27 mouse cellular contexts compared by ENCODE assay signal in the genomic region with DNA sequence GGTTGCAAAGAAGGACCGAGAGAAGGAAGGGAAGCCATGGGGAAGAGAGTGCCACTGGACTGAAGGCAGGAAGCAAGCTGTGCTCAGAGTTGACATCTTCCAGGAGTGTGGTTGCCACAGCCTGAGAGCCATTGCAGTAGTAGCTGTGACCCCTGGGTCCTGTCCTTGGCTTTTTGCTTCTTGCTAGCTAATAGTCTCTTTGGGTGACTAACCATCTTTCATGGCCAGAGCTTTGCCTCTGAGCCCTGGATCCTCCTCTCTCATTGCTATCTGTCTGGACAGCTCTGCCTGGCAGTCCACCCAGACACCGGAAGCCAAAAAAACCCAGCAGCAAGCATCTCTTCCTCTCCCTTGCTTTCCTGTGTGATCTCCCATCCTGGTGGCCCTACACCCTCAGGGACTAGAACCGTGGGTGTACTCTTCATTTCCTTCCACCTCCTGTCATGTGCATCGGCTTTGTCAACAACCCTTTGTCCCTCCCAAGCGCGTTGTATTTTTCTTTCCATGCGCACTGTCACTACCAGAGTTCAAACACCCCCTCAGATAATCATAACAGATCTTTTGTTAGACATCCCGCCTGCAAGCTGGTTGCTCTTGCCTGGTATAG.
DNase-seq lines count a peak whose midpoint lies in the region; ATAC-seq and TF ChIP-seq lines count a peak whose summit lies in the region.
"Had no signal": no experiment of that assay in that cellular context is flagged by ENCODE, and none has a peak within 500 bp of the region (broad histone marks: within the 10 kb centered on the region; RNA-seq: fewer than 3 reads in every experiment).

No protein-coding gene starts in this region.

- no peak overlapping the region for H3K4me3 ChIP-seq in kidney, adult 2 months (ENCODE audit: insufficient read depth, low read depth, low read length)
- no peak overlapping the region for H3K4me3 ChIP-seq in forebrain, embryonic 11.5 days (ENCODE audit: low read depth, low read length)
- H3K4me3 ChIP-seq: erythroblast, embryonic 14.5 days; kidney, embryonic 15.5 days; limb, embryonic 10.5 days; limb, embryonic 15.5 days; liver, embryonic 13.5 days; midbrain, embryonic 10.5 days; midbrain, embryonic 15.5 days; neural tube, embryonic 13.5 days; stomach, embryonic 15.5 days had no signal

- no peaks in the 10 kb centered on the region for H3K36me3 ChIP-seq in kidney, adult 2 months (ENCODE audit: control insufficient read depth, insufficient read depth, low read length)
- no peaks in the 10 kb centered on the region for H3K36me3 ChIP-seq in forebrain, embryonic 11.5 days (ENCODE audit: control insufficient read depth, insufficient read depth, low read length)
- H3K36me3 ChIP-seq: kidney, embryonic 15.5 days; limb, embryonic 10.5 days; limb, embryonic 15.5 days; liver, embryonic 13.5 days; midbrain, embryonic 10.5 days; midbrain, embryonic 15.5 days; neural tube, embryonic 13.5 days; stomach, embryonic 15.5 days had no signal

- no peak overlapping the region for H3K27ac ChIP-seq in kidney, adult 2 months (ENCODE audit: insufficient read depth, low read depth, low read length)
- no peak overlapping the region for H3K27ac ChIP-seq in forebrain, embryonic 11.5 days (ENCODE audit: low read depth, low read length)
- H3K27ac ChIP-seq: hindbrain, postnatal 0 days; kidney, embryonic 15.5 days; limb, embryonic 10.5 days; limb, embryonic 15.5 days; liver, embryonic 13.5 days; macrophage; midbrain, embryonic 10.5 days; midbrain, embryonic 15.5 days; neural tube, embryonic 13.5 days; stomach, embryonic 15.5 days had no signal

- H3K9me3 ChIP-seq in forebrain, embryonic 11.5 days (ENCODE audit: control insufficient read depth, low read length), result no peaks in the 10 kb centered on the region
- H3K9me3 ChIP-seq: limb, embryonic 10.5 days; limb, embryonic 15.5 days; liver, embryonic 13.5 days; midbrain, embryonic 10.5 days; midbrain, embryonic 15.5 days; neural tube, embryonic 13.5 days; stomach, embryonic 15.5 days had no signal

- 68% methylated on average over 8 of the region's 8 CpGs for WGBS in kidney, adult 2 months
- 85% methylated on average over 8 of the region's 8 CpGs for WGBS in forebrain, embryonic 11.5 days

- ATAC-seq in CD4-positive, CD25-positive, alpha-beta regulatory T cell, adult 4 months, result peak; percentile 57
- ATAC-seq in erythroid progenitor cell, adult 5-6 weeks (replicated peaks; ENCODE audit: low FRiP score, poor library complexity, severe bottlenecking), result 0 out of 2 replicates have a peak, but pooled peaks have one; percentile 23
- ATAC-seq in forebrain, embryonic 11.5 days (replicated peaks; ENCODE audit: low FRiP score), result no peak
- ATAC-seq: forebrain, embryonic 14.5 days; hindbrain, postnatal 0 days; intestine, postnatal 0 days; midbrain, embryonic 15.5 days had no signal

- TF ChIP-seq CTCF in kidney, adult 2 months (conservative IDR thresholded peaks at IDR 0.05; ENCODE audit: insufficient read depth, insufficient read length, low read depth, low read length), result no peak

- no peak overlapping the region for H3K9ac ChIP-seq in forebrain, embryonic 11.5 days (ENCODE audit: low read length)
- H3K9ac ChIP-seq: kidney, embryonic 15.5 days; limb, embryonic 15.5 days; liver, embryonic 13.5 days; midbrain, embryonic 15.5 days; neural tube, embryonic 13.5 days; stomach, embryonic 15.5 days had no signal

- peak; percentile 41 for DNase-seq in kidney, adult 2 months
- DNase-seq in kidney, postnatal 10 days, result no peak
- DNase-seq in adrenal gland, adult 8-10 months, result peak; percentile 68
- no peak for DNase-seq in forebrain, embryonic 11.5 days (ENCODE audit: low spot score)
- DNase-seq in embryo, embryonic 10 days (ENCODE audit: low spot score), result no peak
- no peak for DNase-seq in urinary bladder, adult 2 months (ENCODE audit: low spot score)
- DNase-seq: cerebellum, adult 11-12 months; cerebellum, postnatal 10 days; gastrocnemius, postnatal 14 days; kidney, postnatal 4 days; layer of hippocampus, postnatal 36 days; liver, embryonic 13.5 days; lung, adult 18-20 months had no signal

- H3K4me1 ChIP-seq in kidney, adult 2 months (ENCODE audit: control insufficient read depth, insufficient read depth, low read length), result no peaks in the 10 kb centered on the region
- no peaks in the 10 kb centered on the region for H3K4me1 ChIP-seq in forebrain, embryonic 11.5 days (replicated peaks; ENCODE audit: control insufficient read depth, insufficient read depth, low read length)
- H3K4me1 ChIP-seq: kidney, embryonic 15.5 days; limb, embryonic 10.5 days; limb, embryonic 15.5 days; neural tube, embryonic 13.5 days; stomach, embryonic 15.5 days had no signal

- TF ChIP-seq POLR2A in kidney, adult 2 months (IDR thresholded peaks at IDR 0.05; ENCODE audit: low read depth, low read length), result no peak

- no peak overlapping the region for H3K4me2 ChIP-seq in forebrain, embryonic 11.5 days (ENCODE audit: low read depth, low read length, severe bottlenecking)
- H3K4me2 ChIP-seq: kidney, embryonic 15.5 days; limb, embryonic 15.5 days; liver, embryonic 13.5 days; midbrain, embryonic 15.5 days; neural tube, embryonic 13.5 days; stomach, embryonic 15.5 days had no signal

- H3K27me3 ChIP-seq in kidney, adult 2 months (replicated peaks; ENCODE audit: control insufficient read depth, insufficient read depth, low read length), result no peaks in the 10 kb centered on the region
- no peaks in the 10 kb centered on the region for H3K27me3 ChIP-seq in forebrain, embryonic 11.5 days (ENCODE audit: control insufficient read depth, insufficient read depth, low read length)
- H3K27me3 ChIP-seq: kidney, embryonic 15.5 days; limb, embryonic 15.5 days; midbrain, embryonic 15.5 days; neural tube, embryonic 13.5 days; stomach, embryonic 15.5 days had no signal

Comparison
In these comparisons a context has a peak if more than half of its experiments do, and no peak if none do; other contexts are left out.
1. DNase-seq: peak in kidney, adult 2 months (single experiment) and adrenal gland, adult 8-10 months (single experiment); none in kidney, postnatal 10 days (single experiment), forebrain, embryonic 11.5 days (single experiment), embryo, embryonic 10 days (single experiment) and urinary bladder, adult 2 months (single experiment).